Mouse (Mus musculus) lung, postnatal 0 days (tissue): Measurements from ENCODE around the gene Bach2. TPM values are rescaled to one million over a fixed set of nuclear protein-coding genes. Genes with fewer than 3 reads are reported as not detected.
A peak's percentile ranks its signal among the peaks of the same experiment; 100 is the strongest.

Experiments used
- ATAC-seq: fragments of 200-750 bp; cut with Nextera tagmentation; 2 replicates; pipeline ENCODE4 v1.8.0; 2017; ENCODE audit warnings: moderate library complexity
- DNase-seq: peaks from one replicate; pipeline ENCODE4 v3.0.0-alpha.2; 2016; ENCODE audit warnings: low spot score
- H3K27ac ChIP-seq: fragments of 300-500 bp; sonication (generic); 2 replicates; pipeline ENCODE4 v1.5.1; 2014; ENCODE audit warnings: antibody characterized with exemption, mild to moderate bottlenecking, low read length, mixed read lengths
- H3K27me3 ChIP-seq: fragments of 300-500 bp; sonication (generic); replicated peaks from 2 replicates; pipeline ENCODE4 v1.6.1; 2014; ENCODE audit warnings: low read length, mixed read lengths; ENCODE audit not compliant: insufficient read depth
- H3K36me3 ChIP-seq: fragments of 300-500 bp; sonication (generic); 2 replicates; pipeline ENCODE4 v1.6.1; 2014; ENCODE audit warnings: low read length, mixed read lengths; ENCODE audit not compliant: insufficient read depth
- H3K4me1 ChIP-seq: fragments of 300-500 bp; sonication (generic); 2 replicates; pipeline ENCODE4 v1.6.1; 2014; ENCODE audit warnings: antibody characterized with exemption, low read depth, low read length, mixed read lengths; ENCODE audit not compliant: insufficient read depth
- H3K4me2 ChIP-seq: fragments of 300-500 bp; sonication (generic); replicated peaks from 2 replicates; pipeline ENCODE4 v1.6.1; 2014; ENCODE audit warnings: low read depth, mild to moderate bottlenecking, low read length, moderate library complexity, mixed read lengths
- H3K4me3 ChIP-seq: fragments of 300-500 bp; sonication (generic); 2 replicates; pipeline ENCODE4 v1.5.1; 2014; ENCODE audit warnings: low read depth, low read length
- H3K9ac ChIP-seq: fragments of 300-500 bp; sonication (generic); replicated peaks from 2 replicates; pipeline ENCODE4 v1.6.1; 2014; ENCODE audit warnings: low read depth, mild to moderate bottlenecking
- H3K9me3 ChIP-seq: fragments of 300-500 bp; sonication (generic); 2 replicates; pipeline ENCODE4 v1.6.1; 2016; ENCODE audit warnings: low read length, mixed read lengths
- CTCF ChIP-seq: IDR thresholded peaks from 2 replicates; pipeline ENCODE4 v1.5.1; 2016; ENCODE audit warnings: antibody characterized with exemption, mild to moderate bottlenecking
- EP300 ChIP-seq: IDR thresholded peaks from 2 replicates; pipeline ENCODE4 v1.6.1; 2016; ENCODE audit warnings: antibody characterized with exemption, mild to moderate bottlenecking, control low read depth
- WGBS: fragments of 180-500 bp; shearing (Covaris S2); extraction: QIAGEN DNeasy Blood & Tissue Kit; methylation state at CpG from one replicate; pipeline ENCODE4 v1.1.7; 2014; 5-methylcytosine and 5-hydroxymethylcytosine counted together
- polyA plus RNA-seq: library from polyadenylated mRNA; unstranded; fragments of >200 nt; fragmentation: Nextera tagmentation; extraction: Ambion mirVana; gene quantifications from 2 replicates; pipeline ENCODE4 v1.2.1, GENCODE M21; 2015

Bach2 gene
- polyA plus RNA-seq, 1 experiment from 2014 or later: 8.8 TPM

GRCm38 (mm10) chr4:32464540-32464939 is 225.9 kb downstream of the Bach2 start:
- no peaks in the 10 kb centered on the region for H3K36me3 ChIP-seq
- ATAC-seq (no peak), DNase-seq (no peak)
- peaks cover 3% of the 10 kb centered on the region; the same call in 1 of the 2 replicates for H3K9me3 ChIP-seq
- no peak overlapping the region for H3K4me3 ChIP-seq
- no peak overlapping the region for H3K27ac ChIP-seq
- no peaks in the 10 kb centered on the region for H3K27me3 ChIP-seq
- H3K4me2 ChIP-seq: no peak overlapping the region
- TF ChIP-seq EP300: no peak
- no peak for TF ChIP-seq CTCF
- no peaks in the 10 kb centered on the region; the same call in 1 of the 2 replicates for H3K4me1 ChIP-seq
- WGBS: 69% methylated on average over 6 of the region's 6 CpGs
- no peak overlapping the region for H3K9ac ChIP-seq

- H3K4me2 ChIP-seq: no peak overlapping the region
Measured at GRCm38 (mm10) chr4:32466031-32466430, 227.4 kb downstream of the Bach2 start.

GRCm38 (mm10) chr4:32477977-32478660 is 239.5 kb downstream of the Bach2 start:
- DNase-seq (no peak), ATAC-seq (no peak)
- Histone ChIP-seq H3K27me3 (no peaks in the 10 kb centered on the region), H3K9me3 (no peaks in the 10 kb centered on the region), H3K36me3 (no peaks in the 10 kb centered on the region), H3K4me1 (no peaks in the 10 kb centered on the region), H3K27ac (no peak overlapping the region), H3K4me2 (no peak overlapping the region), H3K4me3 (no peak overlapping the region), H3K9ac (no peak overlapping the region)
- 80% methylated on average over 6 of the region's 6 CpGs for WGBS
- TF ChIP-seq EP300 (no peak), CTCF (no peak)

More at GRCm38 (mm10) chr4:32466031-32466430, 227.4 kb downstream of the Bach2 start:
- Histone ChIP-seq H3K27ac (no peak overlapping the region), H3K4me1 (no peaks in the 10 kb centered on the region; the same call in 1 of the 2 replicates), H3K36me3 (no peaks in the 10 kb centered on the region), H3K9me3 (peaks cover 6% of the 10 kb centered on the region; the same call in 1 of the 2 replicates), H3K9ac (no peak overlapping the region), H3K27me3 (no peaks in the 10 kb centered on the region), H3K4me3 (no peak overlapping the region)
- DNase-seq (peak; percentile 30), ATAC-seq (peak; percentile 32; the same call in 1 of the 2 replicates)
- WGBS: 47% methylated on average over 8 of the region's 8 CpGs
- no peak for TF ChIP-seq EP300
- TF ChIP-seq CTCF: no peak

- DNase-seq (no peak), ATAC-seq (no peak)
- Histone ChIP-seq H3K4me3 (no peak overlapping the region), H3K4me2 (no peak overlapping the region), H3K9ac (no peak overlapping the region), H3K9me3 (no peaks in the 10 kb centered on the region), H3K4me1 (no peaks in the 10 kb centered on the region), H3K27ac (no peak overlapping the region), H3K36me3 (no peaks in the 10 kb centered on the region), H3K27me3 (no peaks in the 10 kb centered on the region)
- 30% methylated on average over 3 of the region's 3 CpGs for WGBS
- TF ChIP-seq EP300 (no peak), CTCF (no peak)
Measured at GRCm38 (mm10) chr4:32479231-32479630, 240.6 kb downstream of the Bach2 start.

GRCm38 (mm10) chr4:32479801-32480700 is 241.4 kb downstream of the Bach2 start:
- Histone ChIP-seq H3K27me3 (no peaks in the 10 kb centered on the region), H3K4me3 (no peak overlapping the region), H3K36me3 (no peaks in the 10 kb centered on the region), H3K4me1 (no peaks in the 10 kb centered on the region), H3K27ac (no peak overlapping the region), H3K4me2 (no peak overlapping the region), H3K9ac (no peak overlapping the region), H3K9me3 (no peaks in the 10 kb centered on the region)
- no peak for DNase-seq
- TF ChIP-seq CTCF: no peak
- TF ChIP-seq EP300: no peak
- ATAC-seq: no peak
- 77% methylated on average over 16 of the region's 16 CpGs for WGBS

GRCm38 (mm10) chr4:32481366-32482055 is 242.9 kb downstream of the Bach2 start:
- Histone ChIP-seq H3K27me3 (no peaks in the 10 kb centered on the region), H3K9ac (no peak overlapping the region), H3K36me3 (no peaks in the 10 kb centered on the region), H3K4me1 (no peaks in the 10 kb centered on the region; the same call in 1 of the 2 replicates), H3K4me2 (no peak overlapping the region), H3K27ac (no peak overlapping the region), H3K9me3 (no peaks in the 10 kb centered on the region), H3K4me3 (no peak overlapping the region)
- no peak for TF ChIP-seq EP300
- TF ChIP-seq CTCF: no peak
- ATAC-seq: no peak
- no peak for DNase-seq
- WGBS: 27% methylated on average over 18 of the region's 18 CpGs
